Mouse (Mus musculus) liver, postnatal 0 days (tissue): ENCODE results near the gene Zan. TPM values are rescaled to one million over a fixed set of nuclear protein-coding genes. Genes with fewer than 3 reads are reported as not detected.

Source experiments
- ATAC-seq: fragments of 200-750 bp; cut with Nextera tagmentation; 2 replicates; pipeline ENCODE4 v1.8.0; 2017; ENCODE audit warnings: mild to moderate bottlenecking, moderate library complexity
- DNase-seq: peaks from one replicate; pipeline ENCODE4 v3.0.0-alpha.2; 2016
- H3K27ac ChIP-seq: fragments of 300-500 bp; sonication (generic); 2 replicates; pipeline ENCODE4 v1.5.1; 2014; ENCODE audit warnings: antibody characterized with exemption, moderate library complexity, mild to moderate bottlenecking, low read depth
- H3K27me3 ChIP-seq: fragments of 300-500 bp; sonication (generic); 2 replicates; pipeline ENCODE4 v1.6.1; 2014; ENCODE audit warnings: low read length, control low read depth, mixed read lengths; ENCODE audit not compliant: insufficient read depth
- H3K36me3 ChIP-seq: fragments of 300-500 bp; sonication (generic); replicated peaks from 2 replicates; pipeline ENCODE4 v1.6.1; 2014; ENCODE audit warnings: mild to moderate bottlenecking, control low read depth, low read length, moderate library complexity, mixed read lengths; ENCODE audit not compliant: insufficient read depth
- H3K4me1 ChIP-seq: fragments of 300-500 bp; sonication (generic); 2 replicates; pipeline ENCODE4 v1.6.1; 2014; ENCODE audit warnings: antibody characterized with exemption, mild to moderate bottlenecking, control low read depth; ENCODE audit not compliant: insufficient read depth
- H3K4me2 ChIP-seq: fragments of 300-500 bp; sonication (generic); 2 replicates; pipeline ENCODE4 v1.6.1; 2014; ENCODE audit warnings: low read depth, mild to moderate bottlenecking, low read length, moderate library complexity, mixed read lengths
- H3K4me3 ChIP-seq: fragments of 300-500 bp; sonication (generic); 2 replicates; pipeline ENCODE4 v1.5.1; 2014; ENCODE audit warnings: low read depth, low read length
- H3K9ac ChIP-seq: fragments of 300-500 bp; sonication (generic); replicated peaks from 2 replicates; pipeline ENCODE4 v1.6.1; 2014; ENCODE audit warnings: mild to moderate bottlenecking, moderate library complexity
- H3K9me3 ChIP-seq: fragments of 300-500 bp; sonication (generic); 2 replicates; pipeline ENCODE4 v1.6.1; 2016; ENCODE audit warnings: mild to moderate bottlenecking, control low read depth, low read length, mixed read lengths
- CTCF ChIP-seq: sonication (generic); IDR thresholded peaks from 2 replicates; pipeline ENCODE4 v1.5.1; 2016; ENCODE audit warnings: antibody characterized with exemption, low read depth
- EP300 ChIP-seq: IDR thresholded peaks from 2 replicates; pipeline ENCODE4 v1.6.1; 2016; ENCODE audit warnings: antibody characterized with exemption, low read depth, mild to moderate bottlenecking
- WGBS: fragments of 180-500 bp; shearing (Covaris S2); extraction: QIAGEN DNeasy Blood & Tissue Kit; methylation state at CpG from one replicate; pipeline ENCODE4 v1.1.7; 2014; ENCODE audit not compliant: insufficient replicate concordance; 5-methylcytosine and 5-hydroxymethylcytosine counted together
- polyA plus RNA-seq: library from polyadenylated mRNA; unstranded; fragments of >200 nt; fragmentation: Nextera tagmentation; extraction: Ambion mirVana; gene quantifications from 2 replicates; pipeline ENCODE4 v1.2.1, GENCODE M21; 2015

Zan gene
- polyA plus RNA-seq, 1 experiment from 2014 or later = 0.06 TPM

GRCm38 (mm10) chr5:137346983-137347382 lies 129.9 kb downstream of the Zan start:
- Histone ChIP-seq H3K27ac (peak overlapping the region; percentile 85), H3K36me3 (no peaks in the 10 kb centered on the region), H3K4me3 (no peak overlapping the region), H3K4me1 (peaks cover 10% of the 10 kb centered on the region; the same call in 1 of the 2 replicates), H3K9me3 (no peaks in the 10 kb centered on the region), H3K9ac (no peak overlapping the region), H3K27me3 (peaks cover 37% of the 10 kb centered on the region), H3K4me2 (no peak overlapping the region)
- ATAC-seq (no peak), DNase-seq (no peak)
- TF ChIP-seq EP300 = no peak
- TF ChIP-seq CTCF = no peak
- WGBS = 54% methylated on average over 4 of the region's 4 CpGs

GRCm38 (mm10) chr5:137346388-137346787 lies 130.5 kb downstream of the Zan start:
- Histone ChIP-seq H3K4me2 (0 out of 2 replicates have a peak overlapping the region, but pooled peaks have one; percentile 22), H3K9ac (no peak overlapping the region), H3K27me3 (peaks cover 36% of the 10 kb centered on the region), H3K4me3 (no peak overlapping the region), H3K36me3 (no peaks in the 10 kb centered on the region), H3K27ac (peak overlapping the region; percentile 85), H3K4me1 (peaks cover 10% of the 10 kb centered on the region; the same call in 1 of the 2 replicates), H3K9me3 (no peaks in the 10 kb centered on the region)
- no peak for TF ChIP-seq CTCF
- no peak for TF ChIP-seq EP300
- DNase-seq (no peak), ATAC-seq (no peak)
- WGBS = 78% methylated on average over 1 of the region's 1 CpGs

GRCm38 (mm10) chr5:137345821-137346220 lies 131.0 kb downstream of the Zan start:
- H3K4me1 ChIP-seq = peaks cover 10% of the 10 kb centered on the region; the same call in 1 of the 2 replicates
- no peak for TF ChIP-seq CTCF
- no peak for TF ChIP-seq EP300
- no peaks in the 10 kb centered on the region for H3K36me3 ChIP-seq
- no peaks in the 10 kb centered on the region for H3K9me3 ChIP-seq
- ATAC-seq (peak; percentile 77), DNase-seq (peak; percentile 67)
- H3K9ac ChIP-seq = no peak overlapping the region
- H3K27ac ChIP-seq = peak overlapping the region; percentile 85; the same call in 1 of the 2 replicates
- 0 out of 2 replicates have a peak overlapping the region, but pooled peaks have one; percentile 22 for H3K4me2 ChIP-seq
- 22% methylated on average over 9 of the region's 9 CpGs for WGBS
- no peak overlapping the region for H3K4me3 ChIP-seq
- peaks cover 30% of the 10 kb centered on the region for H3K27me3 ChIP-seq

- ATAC-seq (no peak), DNase-seq (no peak)
- H3K9ac ChIP-seq = no peak overlapping the region
- H3K9me3 ChIP-seq = no peaks in the 10 kb centered on the region
- H3K27ac ChIP-seq = no peak overlapping the region
- no peak overlapping the region for H3K4me2 ChIP-seq
- peaks cover 17% of the 10 kb centered on the region for H3K4me1 ChIP-seq
- no peak overlapping the region for H3K4me3 ChIP-seq
- TF ChIP-seq CTCF (peak; percentile 35), EP300 (no peak)
- H3K36me3 ChIP-seq = no peaks in the 10 kb centered on the region
- H3K27me3 ChIP-seq = peaks cover 14% of the 10 kb centered on the region
Observed at GRCm38 (mm10) chr5:137343869-137344268, 133.0 kb downstream of the Zan start.

GRCm38 (mm10) chr5:137343412-137343811 lies 133.5 kb downstream of the Zan start:
- H3K36me3 ChIP-seq = no peaks in the 10 kb centered on the region
- 93% methylated on average over 5 of the region's 5 CpGs for WGBS

GRCm38 (mm10) chr5:137342407-137343012 lies 134.4 kb downstream of the Zan start:
- WGBS = 50% methylated on average over 7 of the region's 7 CpGs
- no peak for DNase-seq
- Histone ChIP-seq H3K9ac (no peak overlapping the region), H3K4me3 (no peak overlapping the region), H3K9me3 (no peaks in the 10 kb centered on the region), H3K4me1 (peaks cover 19% of the 10 kb centered on the region), H3K27ac (no peak overlapping the region), H3K36me3 (no peaks in the 10 kb centered on the region), H3K4me2 (no peak overlapping the region), H3K27me3 (0 out of 2 replicates have a peak, but pooled peaks cover 2% of the 10 kb centered on the region)
- TF ChIP-seq EP300 (no peak), CTCF (no peak)
- ATAC-seq = no peak

More at GRCm38 (mm10) chr5:137343412-137343811, 133.5 kb downstream of the Zan start:
- Histone ChIP-seq H3K4me2 (no peak overlapping the region), H3K4me3 (no peak overlapping the region), H3K27me3 (peaks cover 10% of the 10 kb centered on the region; the same call in 1 of the 2 replicates), H3K4me1 (peaks cover 19% of the 10 kb centered on the region), H3K27ac (no peak overlapping the region), H3K9me3 (no peaks in the 10 kb centered on the region), H3K9ac (no peak overlapping the region)
- ATAC-seq = no peak
- no peak for DNase-seq
- TF ChIP-seq EP300 (no peak), CTCF (no peak)
